Mouse (Mus musculus): Measurements from ENCODE around the gene Hoxa7. TPM values are rescaled to one million over a fixed set of nuclear protein-coding genes. Genes with fewer than 3 reads are reported as not detected.

The Hoxa7 gene
- polyA plus RNA-seq, 1 experiment from 2014 or later = 0.28 TPM

DNA sequence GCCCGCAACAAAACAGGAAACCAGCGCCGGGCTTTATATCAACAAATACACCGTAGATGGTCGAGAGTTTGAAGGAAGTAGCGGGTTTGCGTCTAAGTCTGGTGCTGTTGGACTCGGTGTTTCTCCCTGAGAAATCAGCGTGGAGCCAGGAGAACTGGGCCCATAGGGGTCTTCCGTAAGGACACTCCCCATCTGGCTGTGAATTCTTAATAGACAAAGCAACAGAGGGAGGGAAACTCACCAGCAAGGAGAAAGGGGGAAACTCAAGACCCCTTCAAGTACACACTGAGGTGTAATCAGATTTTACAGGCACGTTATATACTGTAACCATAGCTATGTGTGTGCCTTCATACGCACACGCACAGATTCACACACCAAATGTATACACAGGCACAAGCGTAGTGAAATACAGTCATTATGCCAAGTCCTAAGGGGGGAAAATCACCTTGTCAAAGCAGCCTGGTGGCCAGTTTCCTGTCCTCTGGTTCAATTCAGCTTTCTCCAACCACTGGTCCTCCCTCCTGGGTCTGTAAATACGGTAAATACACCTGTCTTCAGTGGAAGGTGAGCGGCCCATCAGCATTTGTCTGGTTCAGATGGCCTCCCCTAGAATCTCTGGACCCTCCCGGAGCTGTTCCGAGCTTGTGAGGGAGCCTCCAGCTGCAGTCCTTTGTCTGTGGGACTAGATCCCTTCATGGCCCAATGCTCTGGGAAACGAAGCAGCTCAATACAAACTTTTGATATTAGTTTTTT, 44.4 kb upstream of the Hoxa7 start:
- 2% methylated on average over 19 of the region's 19 CpGs for WGBS
- no peak overlapping the region for H3K27ac ChIP-seq (replicated peaks in 1 of 2; ENCODE audit: control insufficient read depth in 1 of 2, insufficient read depth in 1 of 2, low read depth in 2 of 2, low read length in 2 of 2)
- H3K9me3 ChIP-seq (ENCODE audit: control insufficient read depth, low read length) = no peaks in the 10 kb centered on the region
- H3K9ac ChIP-seq (ENCODE audit: low read length) = no peak overlapping the region
- H3K27me3 ChIP-seq (ENCODE audit: control insufficient read depth, insufficient read depth, low read length) = peaks cover 97% of the 10 kb centered on the region
- H3K4me3 ChIP-seq (ENCODE audit: control insufficient read depth in 1 of 2, insufficient read depth in 1 of 2, low read depth in 1 of 2, low read length in 2 of 2) = no peak overlapping the region
- no peak for ATAC-seq (ENCODE audit: insufficient number of reproducible peaks, insufficient read depth, low FRiP score, low read depth)
- H3K4me1 ChIP-seq (ENCODE audit: control insufficient read depth in 2 of 2, insufficient read depth in 2 of 2, low read length in 2 of 2) = peaks cover 0 to under 1% of the 10 kb centered on the region in 2 experiments; a peak in 1 of 4 replicates
- no peaks in the 10 kb centered on the region for H3K36me3 ChIP-seq (ENCODE audit: control insufficient read depth, insufficient read depth, low read length)
- no peak overlapping the region for H3K4me2 ChIP-seq (ENCODE audit: low read length)

DNA sequence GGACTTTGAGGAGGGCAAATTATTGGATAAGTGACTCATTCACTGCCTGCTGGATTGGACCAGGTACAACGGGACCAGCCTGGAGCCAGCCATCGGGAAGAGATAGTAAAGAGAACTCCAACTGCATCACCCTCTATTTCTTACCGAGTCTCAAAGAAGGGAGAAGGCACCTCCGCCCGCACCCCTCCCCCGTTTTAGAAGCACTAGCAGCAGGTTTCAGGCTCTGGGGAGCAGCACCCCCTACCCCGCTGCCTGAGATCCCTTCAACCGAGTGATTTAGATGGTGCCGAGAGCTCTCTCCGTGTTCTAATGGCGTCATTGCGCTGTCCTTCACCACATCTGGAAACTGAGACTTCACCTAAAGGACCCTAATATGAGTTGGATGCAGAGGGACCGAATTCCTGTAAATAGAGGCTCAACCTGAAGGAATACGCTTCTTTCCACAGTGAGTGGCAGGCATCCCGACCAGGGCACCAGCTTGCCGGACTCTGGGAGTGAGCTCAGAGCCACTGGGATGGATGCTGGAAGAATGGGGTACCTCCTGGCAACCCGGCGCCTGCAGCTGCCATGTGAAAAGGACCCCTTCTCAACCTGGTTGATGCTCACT, 43.8 kb upstream of the Hoxa7 start:
- no peak overlapping the region for H3K9ac ChIP-seq (ENCODE audit: low read length)
- no peak overlapping the region for H3K4me3 ChIP-seq (ENCODE audit: control insufficient read depth in 1 of 2, insufficient read depth in 1 of 2, low read depth in 1 of 2, low read length in 2 of 2)
- H3K9me3 ChIP-seq (ENCODE audit: control insufficient read depth, low read length) = no peaks in the 10 kb centered on the region
- no peaks in the 10 kb centered on the region for H3K36me3 ChIP-seq (ENCODE audit: control insufficient read depth, insufficient read depth, low read length)
- H3K4me1 ChIP-seq (ENCODE audit: control insufficient read depth in 2 of 2, insufficient read depth in 2 of 2, low read length in 2 of 2) = peaks cover 0 to 7% of the 10 kb centered on the region in 2 experiments; a peak in 1 of 4 replicates
- 1% methylated on average over 18 of the region's 18 CpGs for WGBS
- no peak overlapping the region for H3K27ac ChIP-seq (replicated peaks in 1 of 2; ENCODE audit: control insufficient read depth in 1 of 2, insufficient read depth in 1 of 2, low read depth in 2 of 2, low read length in 2 of 2)
- peaks cover 96% of the 10 kb centered on the region for H3K27me3 ChIP-seq (ENCODE audit: control insufficient read depth, insufficient read depth, low read length)
- no peak overlapping the region for H3K4me2 ChIP-seq (ENCODE audit: low read length)
- ATAC-seq (ENCODE audit: insufficient number of reproducible peaks, insufficient read depth, low FRiP score, low read depth) = no peak

DNA sequence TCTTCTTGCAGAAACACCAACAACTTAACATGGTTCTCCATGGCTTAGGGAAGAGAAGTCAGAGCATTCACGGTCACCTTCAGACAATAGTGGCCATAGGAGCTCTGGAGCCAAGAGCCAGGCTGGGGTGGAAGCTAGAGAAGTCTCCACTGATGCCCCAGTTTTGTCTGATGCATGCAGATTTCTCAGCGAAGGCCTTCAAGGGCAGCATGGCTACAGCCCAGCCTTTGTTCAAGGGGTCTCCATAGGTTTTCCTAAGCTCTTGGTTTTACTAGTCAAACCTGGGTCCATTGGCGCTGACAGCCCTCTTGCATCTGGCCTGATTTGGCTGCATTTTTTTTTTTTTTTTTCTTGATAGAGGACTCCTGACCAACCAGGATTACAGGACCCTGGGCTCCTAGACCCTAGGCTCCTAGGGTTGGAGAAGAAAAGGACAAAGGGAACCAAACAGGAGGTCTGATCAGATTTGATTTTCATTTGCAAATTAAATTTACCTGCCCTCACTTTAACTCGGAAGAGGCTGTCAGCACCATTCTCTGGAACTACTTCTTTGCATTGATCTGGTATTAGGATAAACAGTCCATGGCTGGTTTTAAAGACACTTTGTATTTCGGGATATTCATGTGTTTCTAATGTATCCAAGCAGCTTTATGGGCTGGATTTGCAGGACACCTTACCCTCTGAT, 42.6 kb upstream of the Hoxa7 start:
- Histone ChIP-seq H3K9ac (ENCODE audit: low read length) (no peak overlapping the region), H3K36me3 (ENCODE audit: control insufficient read depth, insufficient read depth, low read length) (no peaks in the 10 kb centered on the region), H3K27me3 (ENCODE audit: control insufficient read depth, insufficient read depth, low read length) (peaks cover 93% of the 10 kb centered on the region), H3K27ac (replicated peaks in 1 of 2; ENCODE audit: control insufficient read depth in 1 of 2, insufficient read depth in 1 of 2, low read depth in 2 of 2, low read length in 2 of 2) (no peak overlapping the region), H3K4me1 (ENCODE audit: control insufficient read depth in 2 of 2, insufficient read depth in 2 of 2, low read length in 2 of 2) (peaks cover 0 to 12% of the 10 kb centered on the region in 2 experiments; a peak in 2 of 4 replicates), H3K9me3 (ENCODE audit: control insufficient read depth, low read length) (no peaks in the 10 kb centered on the region), H3K4me2 (ENCODE audit: low read length) (no peak overlapping the region), H3K4me3 (ENCODE audit: control insufficient read depth in 1 of 2, insufficient read depth in 1 of 2, low read depth in 1 of 2, low read length in 2 of 2) (no peak overlapping the region)
- ATAC-seq (ENCODE audit: insufficient number of reproducible peaks, insufficient read depth, low FRiP score, low read depth) = no peak
- WGBS = 7% methylated on average over 5 of the region's 5 CpGs

DNA sequence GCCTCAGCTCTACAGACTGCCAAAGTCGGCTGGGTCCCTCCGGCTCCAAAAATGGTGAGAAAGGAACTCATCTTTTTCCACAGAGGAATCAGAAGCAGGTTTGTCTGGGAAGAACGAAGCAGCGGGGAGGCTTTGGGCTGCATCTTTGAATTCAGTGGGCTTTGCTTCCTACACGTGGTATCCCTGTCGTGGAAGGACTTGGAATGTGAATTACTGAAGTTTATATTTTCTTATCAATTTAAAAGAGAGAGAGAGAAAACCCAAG, 41.6 kb upstream of the Hoxa7 start:
- no peak overlapping the region for H3K4me3 ChIP-seq (ENCODE audit: control insufficient read depth in 1 of 2, insufficient read depth in 1 of 2, low read depth in 1 of 2, low read length in 2 of 2)
- 5% methylated on average over 6 of the region's 6 CpGs for WGBS
- H3K4me2 ChIP-seq (ENCODE audit: low read length) = no peak overlapping the region
- H3K4me1 ChIP-seq (ENCODE audit: control insufficient read depth in 2 of 2, insufficient read depth in 2 of 2, low read length in 2 of 2) = peaks cover 0 to 12% of the 10 kb centered on the region in 2 experiments; a peak in 2 of 4 replicates
- H3K36me3 ChIP-seq (ENCODE audit: control insufficient read depth, insufficient read depth, low read length) = no peaks in the 10 kb centered on the region
- H3K27ac ChIP-seq (replicated peaks in 1 of 2; ENCODE audit: control insufficient read depth in 1 of 2, insufficient read depth in 1 of 2, low read depth in 2 of 2, low read length in 2 of 2) = no peak overlapping the region
- no peak overlapping the region for H3K9ac ChIP-seq (ENCODE audit: low read length)
- peaks cover 91% of the 10 kb centered on the region for H3K27me3 ChIP-seq (ENCODE audit: control insufficient read depth, insufficient read depth, low read length)
- ATAC-seq (ENCODE audit: insufficient number of reproducible peaks, insufficient read depth, low FRiP score, low read depth) = no peak
- H3K9me3 ChIP-seq (ENCODE audit: control insufficient read depth, low read length) = no peaks in the 10 kb centered on the region

DNA sequence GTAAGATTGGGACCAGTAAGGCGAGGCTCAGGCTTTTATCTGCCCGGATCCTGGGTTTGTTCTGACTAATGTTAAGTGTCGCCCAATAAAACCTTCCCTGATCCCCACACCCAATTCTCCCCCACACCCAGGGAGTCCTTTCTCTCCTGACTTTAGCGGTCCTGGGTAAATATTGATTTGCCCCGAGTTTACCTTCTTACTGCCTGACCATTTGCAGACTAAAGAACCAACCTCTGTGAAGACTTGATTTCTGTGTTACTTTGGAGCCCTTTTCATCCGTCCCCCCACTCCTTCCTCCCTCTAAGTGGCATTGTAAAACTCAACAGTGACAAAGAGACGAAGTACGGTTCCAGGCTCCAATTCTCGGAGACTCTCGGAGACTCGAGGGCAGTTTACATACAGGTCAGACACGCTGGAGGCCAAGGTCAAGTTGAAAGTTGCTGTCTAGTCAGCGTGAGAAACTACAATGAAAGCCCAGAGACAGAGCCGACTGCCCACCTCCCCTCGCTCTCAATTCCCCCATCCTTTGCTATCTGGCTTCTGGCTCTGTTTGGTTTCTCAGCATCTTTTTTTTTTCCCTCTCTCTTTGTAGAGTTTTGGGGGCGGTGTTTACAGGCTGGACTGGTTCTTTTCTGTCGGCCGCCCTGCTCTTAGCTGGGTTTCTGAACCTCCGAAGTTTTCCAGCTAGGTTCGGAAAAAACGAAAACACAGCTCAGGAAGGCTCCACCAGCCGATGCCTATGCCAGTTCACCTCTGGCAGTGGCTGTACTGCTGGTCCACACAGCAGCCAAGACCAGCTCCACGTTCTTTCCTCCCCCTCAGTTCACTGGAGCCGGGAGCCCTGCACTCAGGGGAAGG, 41.0 kb upstream of the Hoxa7 start:
- Histone ChIP-seq H3K4me2 (ENCODE audit: low read length) (no peak overlapping the region), H3K27ac (replicated peaks in 1 of 2; ENCODE audit: control insufficient read depth in 1 of 2, insufficient read depth in 1 of 2, low read depth in 2 of 2, low read length in 2 of 2) (no peak overlapping the region), H3K4me3 (ENCODE audit: control insufficient read depth in 1 of 2, insufficient read depth in 1 of 2, low read depth in 1 of 2, low read length in 2 of 2) (no peak overlapping the region), H3K4me1 (ENCODE audit: control insufficient read depth in 2 of 2, insufficient read depth in 2 of 2, low read length in 2 of 2) (peaks cover 0 to 12% of the 10 kb centered on the region in 2 experiments; a peak in 2 of 4 replicates), H3K9ac (ENCODE audit: low read length) (no peak overlapping the region), H3K27me3 (ENCODE audit: control insufficient read depth, insufficient read depth, low read length) (peaks cover 91% of the 10 kb centered on the region), H3K9me3 (ENCODE audit: control insufficient read depth, low read length) (no peaks in the 10 kb centered on the region), H3K36me3 (ENCODE audit: control insufficient read depth, insufficient read depth, low read length) (no peaks in the 10 kb centered on the region)
- no peak for ATAC-seq (ENCODE audit: insufficient number of reproducible peaks, insufficient read depth, low FRiP score, low read depth)
- 3% methylated on average over 24 of the region's 24 CpGs for WGBS

DNA sequence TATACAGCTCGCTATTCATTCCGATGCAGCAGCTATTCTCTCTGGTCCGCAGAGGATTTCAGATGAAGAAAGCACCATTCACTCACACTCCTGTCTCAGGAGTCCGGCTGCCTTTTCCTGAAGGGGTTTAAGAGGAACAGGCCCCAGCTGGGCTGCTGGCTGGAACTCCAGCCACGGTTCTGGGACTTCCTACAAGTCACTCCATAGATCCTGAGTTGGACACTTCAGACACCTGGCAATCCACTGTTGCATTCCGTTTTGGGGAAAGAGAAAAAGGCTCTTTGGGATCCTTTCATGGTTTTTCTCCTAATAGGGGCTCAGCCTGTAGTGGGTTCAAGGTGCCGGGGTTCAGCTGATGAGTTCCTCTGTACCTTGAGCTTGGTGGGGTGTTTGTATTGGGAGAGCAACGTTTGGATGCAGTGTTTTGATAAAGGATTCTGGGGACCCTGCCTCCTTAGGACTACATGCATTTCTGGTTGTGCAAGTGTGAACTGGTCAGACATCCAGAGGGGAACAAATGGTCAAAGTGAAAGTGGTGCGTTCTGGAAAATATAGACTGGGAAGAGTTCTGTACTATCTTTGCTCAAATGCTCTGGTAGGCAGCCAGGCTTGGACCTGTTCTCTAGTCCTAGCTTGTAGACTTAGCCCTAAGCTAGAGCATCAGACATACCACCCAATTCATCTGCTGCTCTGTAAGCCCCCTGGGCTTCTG, 40.3 kb upstream of the Hoxa7 start:
- Histone ChIP-seq H3K36me3 (ENCODE audit: control insufficient read depth, insufficient read depth, low read length) (no peaks in the 10 kb centered on the region), H3K4me2 (ENCODE audit: low read length) (no peak overlapping the region), H3K27ac (replicated peaks in 1 of 2; ENCODE audit: control insufficient read depth in 1 of 2, insufficient read depth in 1 of 2, low read depth in 2 of 2, low read length in 2 of 2) (no peak overlapping the region), H3K4me1 (ENCODE audit: control insufficient read depth in 2 of 2, insufficient read depth in 2 of 2, low read length in 2 of 2) (peaks cover 0 to 12% of the 10 kb centered on the region in 2 experiments; a peak in 2 of 4 replicates), H3K9me3 (ENCODE audit: control insufficient read depth, low read length) (no peaks in the 10 kb centered on the region), H3K4me3 (ENCODE audit: control insufficient read depth in 1 of 2, insufficient read depth in 1 of 2, low read depth in 1 of 2, low read length in 2 of 2) (no peak overlapping the region), H3K27me3 (ENCODE audit: control insufficient read depth, insufficient read depth, low read length) (peaks cover 91% of the 10 kb centered on the region), H3K9ac (ENCODE audit: low read length) (no peak overlapping the region)
- no peak for ATAC-seq (ENCODE audit: insufficient number of reproducible peaks, insufficient read depth, low FRiP score, low read depth)
- under 1% methylated on average over 9 of the region's 9 CpGs for WGBS

Data from heart, embryonic 14.5 days (tissue).